Mouse (Mus musculus) limb, embryonic 11.5 days (tissue): ENCODE data around the gene Sh3bgr. TPM values are rescaled to one million over a fixed set of nuclear protein-coding genes. Genes with fewer than 3 reads are reported as not detected.

Experiments used
- ATAC-seq: fragments of 200-750 bp; cut with Nextera tagmentation; 2 replicates; pipeline ENCODE4 v1.8.0; 2017; ENCODE audit warnings: low read depth; ENCODE audit not compliant: insufficient number of reproducible peaks, low FRiP score, low TSS enrichment
- DNase-seq: peaks from one replicate; pipeline ENCODE4 v3.0.0-alpha.2; 2015; ENCODE audit warnings: low spot score
- H3K27ac ChIP-seq: fragments of 300-500 bp; sonication (generic); replicated peaks from 2 replicates; pipeline ENCODE4 v1.5.1; 2014; ENCODE audit warnings: low read depth, mild to moderate bottlenecking, low read length
- H3K27me3 ChIP-seq: fragments of 300-500 bp; sonication (generic); 2 replicates; pipeline ENCODE4 v1.6.1; 2014; ENCODE audit warnings: mild to moderate bottlenecking, low read length, mixed read lengths; ENCODE audit not compliant: control insufficient read depth, insufficient read depth
- H3K36me3 ChIP-seq: fragments of 300-500 bp; sonication (generic); 2 replicates; pipeline ENCODE4 v1.6.1; 2014; ENCODE audit warnings: mild to moderate bottlenecking, low read length, moderate library complexity, mixed read lengths; ENCODE audit not compliant: control insufficient read depth, insufficient read depth
- H3K4me1 ChIP-seq: fragments of 300-500 bp; sonication (generic); 2 replicates; pipeline ENCODE4 v1.6.1; 2014; ENCODE audit warnings: low read length, mixed read lengths; ENCODE audit not compliant: control insufficient read depth, insufficient read depth
- H3K4me2 ChIP-seq: fragments of 300-500 bp; sonication (generic); 2 replicates; pipeline ENCODE4 v1.6.1; 2014; ENCODE audit warnings: low read depth, mild to moderate bottlenecking, moderate library complexity; ENCODE audit not compliant: severe bottlenecking
- H3K4me3 ChIP-seq: fragments of 300-500 bp; sonication (generic); 2 replicates; pipeline ENCODE4 v1.5.1; 2014; ENCODE audit warnings: low read depth, low read length
- H3K9ac ChIP-seq: fragments of 300-500 bp; sonication (generic); 2 replicates; pipeline ENCODE4 v1.6.1; 2014; ENCODE audit warnings: mild to moderate bottlenecking, low read length
- H3K9me3 ChIP-seq: fragments of 300-500 bp; sonication (generic); 2 replicates; pipeline ENCODE4 v1.6.1; 2016; ENCODE audit warnings: low read length; ENCODE audit not compliant: control insufficient read depth
- WGBS: fragments of 180-500 bp; shearing (Covaris S2); extraction: QIAGEN DNeasy Blood & Tissue Kit; methylation state at CpG from one replicate; pipeline ENCODE4 v1.1.7; 2014; 5-methylcytosine and 5-hydroxymethylcytosine counted together
- polyA plus RNA-seq: library from polyadenylated mRNA; unstranded; fragments of >200 nt; fragmentation: Nextera tagmentation; extraction: Ambion mirVana; gene quantifications from 2 replicates; pipeline ENCODE4 v1.2.1, GENCODE M21; 2014

Sh3bgr gene
- polyA plus RNA-seq = 1.5 and 1.9 TPM in 2 replicates

GRCm38 (mm10) chr16:96199913-96200701 is at the start of gene Sh3bgr:
Sh3bgr (plus strand) TSS chr16:96200450.
- Histone ChIP-seq H3K4me2 (peak within 1 kb of the TSS; percentile 56), H3K4me1 (peaks cover 18% of the 10 kb centered on the region), H3K4me3 (peak within 1 kb of the TSS; percentile 20; the same call in 1 of the 2 replicates), H3K9ac (peak within 1 kb of the TSS; percentile 13; the same call in 1 of the 2 replicates), H3K27me3 (no peaks in the 10 kb centered on the region), H3K27ac (no peak within 1 kb of the TSS), H3K36me3 (no peaks in the 10 kb centered on the region), H3K9me3 (no peaks in the 10 kb centered on the region)
- ATAC-seq = no peak
- DNase-seq = peak; percentile 67
- WGBS = 3% methylated on average over 20 of the region's 20 CpGs

GRCm38 (mm10) chr16:96150995-96151394 is 49.3 kb upstream of the Sh3bgr start:
- Histone ChIP-seq H3K27me3 (no peaks in the 10 kb centered on the region), H3K9me3 (no peaks in the 10 kb centered on the region), H3K9ac (no peak overlapping the region), H3K4me1 (peaks cover 2% of the 10 kb centered on the region), H3K4me2 (no peak overlapping the region), H3K27ac (no peak overlapping the region), H3K36me3 (0 out of 2 replicates have a peak, but pooled peaks cover 2% of the 10 kb centered on the region), H3K4me3 (no peak overlapping the region)
- DNase-seq (no peak), ATAC-seq (no peak)
- WGBS = 72% methylated on average over 4 of the region's 4 CpGs

- Histone ChIP-seq H3K9ac (no peak overlapping the region), H3K36me3 (0 out of 2 replicates have a peak, but pooled peaks cover 2% of the 10 kb centered on the region), H3K4me3 (no peak overlapping the region), H3K27ac (no peak overlapping the region), H3K27me3 (no peaks in the 10 kb centered on the region), H3K9me3 (no peaks in the 10 kb centered on the region), H3K4me1 (no peaks in the 10 kb centered on the region), H3K4me2 (no peak overlapping the region)
- 21% methylated on average over 9 of the region's 9 CpGs for WGBS
- peak; percentile 28; the same call in 1 of the 2 replicates for ATAC-seq
- peak; percentile 88 for DNase-seq
These were observed 48.7 kb upstream of the Sh3bgr start for GRCm38 (mm10) chr16:96151551-96151950.

GRCm38 (mm10) chr16:96154476-96154875 is 45.8 kb upstream of the Sh3bgr start:
- no peak for DNase-seq
- no peak overlapping the region for H3K4me2 ChIP-seq
- H3K9me3 ChIP-seq = no peaks in the 10 kb centered on the region

GRCm38 (mm10) chr16:96156019-96156418 is 44.2 kb upstream of the Sh3bgr start:
- Histone ChIP-seq H3K4me2 (no peak overlapping the region), H3K4me1 (peaks cover 3% of the 10 kb centered on the region; the same call in 1 of the 2 replicates), H3K36me3 (no peaks in the 10 kb centered on the region), H3K27ac (no peak overlapping the region), H3K9ac (no peak overlapping the region), H3K27me3 (no peaks in the 10 kb centered on the region), H3K9me3 (no peaks in the 10 kb centered on the region), H3K4me3 (no peak overlapping the region)
- WGBS = 93% methylated on average over 8 of the region's 8 CpGs
- DNase-seq (no peak), ATAC-seq (no peak)

More at GRCm38 (mm10) chr16:96154476-96154875, 45.8 kb upstream of the Sh3bgr start:
- Histone ChIP-seq H3K9ac (no peak overlapping the region), H3K4me3 (no peak overlapping the region), H3K27ac (no peak overlapping the region), H3K27me3 (no peaks in the 10 kb centered on the region), H3K4me1 (peaks cover 3% of the 10 kb centered on the region; the same call in 1 of the 2 replicates), H3K36me3 (no peaks in the 10 kb centered on the region)
- WGBS = 96% methylated on average over 2 of the region's 2 CpGs
- ATAC-seq = no peak

- H3K4me1 ChIP-seq = peaks cover 3% of the 10 kb centered on the region; the same call in 1 of the 2 replicates
- H3K9ac ChIP-seq = no peak overlapping the region
- DNase-seq (no peak), ATAC-seq (no peak)
- no peak overlapping the region for H3K4me3 ChIP-seq
- H3K36me3 ChIP-seq = no peaks in the 10 kb centered on the region
- no peak overlapping the region for H3K27ac ChIP-seq
- H3K9me3 ChIP-seq = no peaks in the 10 kb centered on the region
- no peak overlapping the region for H3K4me2 ChIP-seq
- no peaks in the 10 kb centered on the region for H3K27me3 ChIP-seq
- 93% methylated on average over 11 of the region's 11 CpGs for WGBS
These were observed 43.1 kb upstream of the Sh3bgr start for GRCm38 (mm10) chr16:96157171-96157570.

- Histone ChIP-seq H3K27ac (peak overlapping the region; percentile 78; the same call in 1 of the 2 replicates), H3K4me1 (peaks cover 3% of the 10 kb centered on the region; the same call in 1 of the 2 replicates), H3K36me3 (no peaks in the 10 kb centered on the region), H3K9me3 (no peaks in the 10 kb centered on the region), H3K9ac (no peak overlapping the region; the same call in 1 of the 2 replicates), H3K4me3 (peak overlapping the region; percentile 45), H3K27me3 (no peaks in the 10 kb centered on the region), H3K4me2 (peak overlapping the region; percentile 89)
- WGBS = 66% methylated on average over 12 of the region's 12 CpGs
- no peak for ATAC-seq
- DNase-seq = peak; percentile 29
These were observed 41.7 kb upstream of the Sh3bgr start for GRCm38 (mm10) chr16:96158511-96159080.

GRCm38 (mm10) chr16:96159091-96159731 is 41.0 kb upstream of the Sh3bgr start:
- H3K27me3 ChIP-seq = no peaks in the 10 kb centered on the region
- H3K4me2 ChIP-seq = peak overlapping the region; percentile 89
- H3K9ac ChIP-seq = peak overlapping the region; percentile 85
- H3K4me1 ChIP-seq = peaks cover 3% of the 10 kb centered on the region; the same call in 1 of the 2 replicates
- peak; percentile 87 for ATAC-seq
- WGBS = under 1% methylated on average over 64 of the region's 67 CpGs
- H3K36me3 ChIP-seq = no peaks in the 10 kb centered on the region
- no peaks in the 10 kb centered on the region for H3K9me3 ChIP-seq
- peak overlapping the region; percentile 78 for H3K27ac ChIP-seq
- H3K4me3 ChIP-seq = peak overlapping the region; percentile 45
- DNase-seq = peak; percentile 89
